Mouse (Mus musculus): ENCODE data around the gene Cyp2c69.
A peak's percentile ranks its signal among the peaks of the same experiment; 100 is the strongest.
"Not testable (repeated sequence)": the region's sequence is repeated elsewhere in the genome, so short reads cannot be mapped to it uniquely, and the experiment has no call there.

The Cyp2c69 gene

DNA sequence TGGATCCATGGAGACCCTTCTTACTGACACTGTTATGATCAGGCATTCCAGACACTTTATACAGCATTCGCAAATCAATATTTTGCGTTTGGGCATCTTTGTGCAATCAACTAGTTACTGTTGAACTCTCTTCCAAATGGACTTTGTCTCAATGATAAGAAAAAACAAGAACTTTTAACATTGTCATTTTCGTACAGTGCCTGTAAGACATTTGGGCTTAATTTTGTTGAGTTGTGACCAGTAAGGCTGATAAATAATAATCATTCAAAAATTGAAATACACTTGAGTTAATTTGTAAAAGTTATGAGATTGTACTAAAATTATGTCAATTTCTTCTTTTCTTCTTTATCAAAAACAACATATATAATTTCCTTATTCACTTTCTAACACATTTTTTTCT is at the start of gene Cyp2c69:
Cyp2c69 (minus strand) TSS at position 101 of the 400 bp plus-strand sequence.
- DNase-seq, result not testable (repeated sequence)

DNA sequence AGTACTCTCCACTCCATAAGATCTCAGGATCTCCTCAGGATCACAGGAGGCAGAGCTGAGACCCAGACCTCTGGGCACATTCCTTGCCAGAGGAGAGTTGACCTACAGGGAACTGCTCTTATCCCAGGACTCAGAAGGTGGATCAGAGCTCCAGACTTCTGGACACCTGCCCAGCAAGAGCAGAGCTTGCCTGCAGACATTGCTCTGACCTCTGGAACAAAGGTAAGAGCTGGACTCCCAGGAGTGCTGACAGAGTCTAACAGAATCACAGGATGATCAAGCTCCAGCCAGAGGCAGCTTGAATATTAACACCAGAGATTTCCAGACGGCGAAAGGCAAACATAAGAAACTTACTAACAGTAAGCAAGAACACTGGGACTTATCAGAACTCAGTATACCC is 48.8 kb upstream of the Cyp2c69 start:
- DNase-seq, result peak; percentile 85 to 93

DNA sequence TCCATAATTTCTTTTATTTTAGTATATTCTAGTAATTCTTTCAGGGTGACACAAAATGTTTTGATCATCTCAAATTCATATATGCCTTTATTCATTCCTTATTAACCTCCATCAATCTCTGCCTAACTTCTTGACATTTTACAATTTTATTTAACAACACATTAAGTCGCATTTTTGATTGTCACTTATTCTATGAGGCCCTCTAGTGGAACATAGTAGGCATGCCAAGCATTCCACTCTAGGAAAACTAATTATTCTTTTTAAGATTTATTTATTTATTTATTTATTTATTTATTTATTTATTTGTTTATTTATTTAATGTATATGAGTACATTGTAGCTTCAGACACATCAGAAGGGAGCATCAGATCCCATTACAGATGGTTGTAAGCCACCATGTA is 43.4 kb upstream of the Cyp2c69 start:
- DNase-seq, result no peak

DNA sequence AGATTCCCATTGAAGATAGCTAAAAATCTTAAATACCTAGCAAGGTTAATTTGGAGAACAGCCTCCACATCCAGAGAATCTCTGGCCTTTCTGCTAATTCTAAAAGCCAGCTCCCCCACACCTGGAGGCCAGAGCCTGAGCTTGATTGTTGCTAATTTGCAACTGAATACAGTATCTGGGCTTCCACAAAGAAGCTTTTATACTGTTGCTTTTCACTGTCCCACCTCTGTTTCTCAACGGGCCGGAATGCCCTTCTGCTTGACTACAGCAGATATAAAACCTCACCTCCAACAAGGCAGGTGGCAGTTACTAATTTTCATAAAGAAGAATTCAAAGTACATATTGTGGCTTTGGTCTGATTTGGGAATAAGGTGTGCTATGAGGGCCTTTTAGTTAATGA is 15.1 kb upstream of the Cyp2c69 start:
- no peak for DNase-seq

DNA sequence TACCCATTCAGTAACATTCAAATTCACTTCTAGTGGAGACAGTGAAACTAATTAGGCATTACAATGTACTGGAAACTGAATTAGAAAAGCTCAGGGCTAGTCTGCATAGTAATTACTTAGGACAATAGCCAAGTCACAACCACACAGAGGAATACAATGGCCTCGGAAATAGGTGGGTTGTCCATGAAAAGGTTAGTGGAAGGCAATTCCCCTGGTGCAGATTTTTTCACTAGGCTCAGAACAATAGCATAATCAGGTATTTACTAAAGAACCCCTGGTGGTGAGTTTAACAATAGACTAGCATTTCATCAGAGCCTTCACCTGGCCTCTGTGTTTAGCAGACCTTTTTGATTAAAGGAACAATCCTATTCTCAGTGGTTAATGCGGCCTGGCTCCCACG is 3.5 kb upstream of the Cyp2c69 start:
- DNase-seq, result not testable (repeated sequence)

DNA sequence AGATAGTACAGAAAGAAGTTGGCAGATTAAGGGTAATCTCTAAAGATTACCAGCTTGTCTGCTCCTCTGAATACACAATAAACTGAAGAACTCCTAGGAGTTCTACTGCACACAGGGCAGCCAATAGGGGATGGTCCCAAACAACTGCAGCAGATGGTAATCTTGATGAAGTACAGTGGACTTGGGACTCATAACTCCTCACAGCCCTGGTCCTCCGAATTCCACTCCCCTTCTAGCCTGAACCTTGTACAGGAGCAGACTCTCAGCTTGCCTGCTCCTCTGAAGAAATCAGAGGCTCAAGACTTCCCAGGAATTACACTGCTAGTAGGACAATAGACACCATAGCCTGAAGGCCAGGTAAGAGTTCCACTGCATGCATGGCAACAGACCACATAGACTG is 20.5 kb downstream of the Cyp2c69 start:
- DNase-seq, result no peak

DNA sequence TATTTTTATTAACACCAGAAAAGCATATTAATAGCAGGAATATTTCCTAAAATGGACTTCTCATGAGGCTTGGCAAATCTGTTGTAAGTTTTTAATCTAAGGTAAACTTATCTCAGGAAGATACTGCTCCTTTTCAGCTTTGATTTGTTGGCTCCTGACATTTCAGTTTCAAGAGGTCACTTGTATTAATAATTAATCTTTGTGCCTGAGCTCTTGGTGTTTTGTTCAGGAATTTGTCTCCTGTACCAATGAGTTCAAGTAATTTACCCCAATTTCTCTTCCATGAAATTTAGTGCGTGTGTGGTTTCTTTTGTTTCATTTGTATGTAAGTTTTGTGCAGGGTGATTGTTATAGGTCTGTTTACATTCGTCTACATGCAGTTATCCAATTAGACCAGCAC is 65.7 kb downstream of the Cyp2c69 start:
- DNase-seq, result peak in 1 of 2 experiments; percentile 51

DNA sequence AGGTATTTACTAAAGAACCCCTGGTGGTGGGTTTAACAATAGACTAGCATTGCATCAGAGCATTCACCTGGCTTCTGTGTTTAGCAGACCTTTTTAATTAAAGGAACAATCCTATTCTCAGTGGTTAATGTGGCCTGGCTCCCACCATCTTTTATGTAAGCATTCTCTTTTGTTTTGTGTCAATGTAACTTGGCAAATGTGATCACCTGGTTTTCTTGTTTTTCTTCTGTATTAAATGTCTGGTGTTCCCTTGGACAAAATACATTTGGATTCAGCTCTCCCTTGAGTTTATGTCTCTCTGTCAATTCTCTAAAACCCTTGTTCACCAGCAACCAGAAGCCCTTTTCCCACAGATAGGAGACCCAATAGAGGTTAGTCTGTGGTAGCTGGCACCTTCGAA is 70.2 kb downstream of the Cyp2c69 start:
- not testable (repeated sequence) for DNase-seq

DNA sequence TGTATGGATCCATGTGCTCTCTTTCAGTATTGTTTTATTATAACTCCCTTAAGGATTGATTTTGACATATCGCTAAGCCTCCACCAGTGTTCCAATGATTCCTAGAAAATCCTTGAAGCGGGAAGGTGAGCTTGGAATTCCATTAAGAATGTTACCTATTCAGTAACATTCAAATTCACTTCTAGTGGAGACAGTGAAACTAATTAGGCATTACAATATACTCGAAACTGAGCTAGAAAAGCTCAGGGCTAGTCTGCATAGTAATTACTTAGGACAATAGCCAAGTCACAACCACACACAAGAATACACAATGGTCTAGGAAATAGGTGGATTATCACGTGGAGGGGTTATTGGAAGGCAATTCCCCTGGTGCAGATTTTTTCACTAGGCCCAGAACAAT is 70.6 kb downstream of the Cyp2c69 start:
- DNase-seq, result not testable (repeated sequence)

DNA sequence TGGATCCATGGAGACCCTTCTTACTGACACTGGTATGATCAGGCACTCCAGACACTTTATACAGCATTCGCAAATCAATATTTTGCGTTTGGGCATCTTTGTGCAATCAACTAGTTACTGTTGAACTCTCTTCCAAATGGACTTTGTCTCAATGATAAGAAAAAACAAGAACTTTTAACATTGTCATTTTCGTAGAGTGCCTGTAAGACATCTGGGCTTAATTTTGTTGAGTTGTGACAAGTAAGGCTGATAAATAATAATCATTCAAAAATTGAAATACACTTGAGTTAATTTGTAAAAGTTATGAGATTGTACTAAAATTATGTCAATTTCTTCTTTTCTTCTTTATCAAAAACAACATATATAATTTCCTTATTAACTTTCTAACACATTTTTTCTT is 73.9 kb downstream of the Cyp2c69 start, which contains the start of gene Cyp2c40:
Cyp2c40 (minus strand) TSS at position 101 of the 400 bp plus-strand sequence.
- not testable (repeated sequence) for DNase-seq

Data from kidney, postnatal 36 days (tissue).